Mouse (Mus musculus): ENCODE data around the gene Suz12.
"Not testable (repeated sequence)": the region's sequence is repeated elsewhere in the genome, so short reads cannot be mapped to it uniquely, and the experiment has no call there.

The Suz12 gene

GRCm38 (mm10) chr11:79992592-79993355, at the start of gene Suz12:
Suz12 (plus strand) TSS chr11:79993106.
- DNase-seq = peak; percentile 93 to 95

GRCm38 (mm10) chr11:79943136-79943535, 49.8 kb upstream of the Suz12 start:
- DNase-seq = no peak

- no peak for DNase-seq
Observed at GRCm38 (mm10) chr11:79943601-79944000, 49.3 kb upstream of the Suz12 start.

GRCm38 (mm10) chr11:79947265-79947664, 45.6 kb upstream of the Suz12 start:
- no peak for DNase-seq

- no peak for DNase-seq
Observed at GRCm38 (mm10) chr11:79961346-79962124, 31.4 kb upstream of the Suz12 start.

GRCm38 (mm10) chr11:79962125-79962876, 30.6 kb upstream of the Suz12 start, which contains the start of gene Utp6:
Utp6 (minus strand) TSS chr11:79962390.
- DNase-seq = peak; percentile 98 to 99

GRCm38 (mm10) chr11:79962877-79963183, 30.1 kb upstream of the Suz12 start:
- no peak for DNase-seq

- DNase-seq = peak in 1 of 2 experiments; percentile 5
Observed at GRCm38 (mm10) chr11:79963212-79963974, 29.5 kb upstream of the Suz12 start.

GRCm38 (mm10) chr11:79965896-79966295, 27.0 kb upstream of the Suz12 start:
- DNase-seq = peak; percentile 13 to 25

GRCm38 (mm10) chr11:79967752-79968151, 25.2 kb upstream of the Suz12 start:
- DNase-seq = no peak

- no peak for DNase-seq
Observed at GRCm38 (mm10) chr11:79973133-79973532, 19.8 kb upstream of the Suz12 start.

- DNase-seq = peak in 1 of 2 experiments; percentile 16
Observed at GRCm38 (mm10) chr11:79973626-79974476, 19.1 kb upstream of the Suz12 start.

GRCm38 (mm10) chr11:79975377-79975776, 17.5 kb upstream of the Suz12 start:
- no peak for DNase-seq

GRCm38 (mm10) chr11:79976222-79976621, 16.7 kb upstream of the Suz12 start:
- no peak for DNase-seq

GRCm38 (mm10) chr11:79976645-79977044, 16.3 kb upstream of the Suz12 start:
- not testable (repeated sequence) for DNase-seq

- DNase-seq = not testable (repeated sequence)
Observed at GRCm38 (mm10) chr11:79977061-79977460, 15.8 kb upstream of the Suz12 start.

- not testable (repeated sequence) for DNase-seq
Observed at GRCm38 (mm10) chr11:79977747-79978146, 15.2 kb upstream of the Suz12 start.

GRCm38 (mm10) chr11:79986886-79987285, 6.0 kb upstream of the Suz12 start:
- no peak for DNase-seq

GRCm38 (mm10) chr11:79987896-79988295, 5.0 kb upstream of the Suz12 start:
- DNase-seq = no peak

GRCm38 (mm10) chr11:79990120-79990519, 2.8 kb upstream of the Suz12 start:
- no peak for DNase-seq

GRCm38 (mm10) chr11:79991600-79991999, 1.3 kb upstream of the Suz12 start:
- no peak for DNase-seq
